Mouse (Mus musculus): Measurements from ENCODE around the gene Pfkl.
A peak's percentile ranks its signal among the peaks of the same experiment; 100 is the strongest.
"Not testable (repeated sequence)": the region's sequence is repeated elsewhere in the genome, so short reads cannot be mapped to it uniquely, and the experiment has no call there.

Pfkl gene

DNA sequence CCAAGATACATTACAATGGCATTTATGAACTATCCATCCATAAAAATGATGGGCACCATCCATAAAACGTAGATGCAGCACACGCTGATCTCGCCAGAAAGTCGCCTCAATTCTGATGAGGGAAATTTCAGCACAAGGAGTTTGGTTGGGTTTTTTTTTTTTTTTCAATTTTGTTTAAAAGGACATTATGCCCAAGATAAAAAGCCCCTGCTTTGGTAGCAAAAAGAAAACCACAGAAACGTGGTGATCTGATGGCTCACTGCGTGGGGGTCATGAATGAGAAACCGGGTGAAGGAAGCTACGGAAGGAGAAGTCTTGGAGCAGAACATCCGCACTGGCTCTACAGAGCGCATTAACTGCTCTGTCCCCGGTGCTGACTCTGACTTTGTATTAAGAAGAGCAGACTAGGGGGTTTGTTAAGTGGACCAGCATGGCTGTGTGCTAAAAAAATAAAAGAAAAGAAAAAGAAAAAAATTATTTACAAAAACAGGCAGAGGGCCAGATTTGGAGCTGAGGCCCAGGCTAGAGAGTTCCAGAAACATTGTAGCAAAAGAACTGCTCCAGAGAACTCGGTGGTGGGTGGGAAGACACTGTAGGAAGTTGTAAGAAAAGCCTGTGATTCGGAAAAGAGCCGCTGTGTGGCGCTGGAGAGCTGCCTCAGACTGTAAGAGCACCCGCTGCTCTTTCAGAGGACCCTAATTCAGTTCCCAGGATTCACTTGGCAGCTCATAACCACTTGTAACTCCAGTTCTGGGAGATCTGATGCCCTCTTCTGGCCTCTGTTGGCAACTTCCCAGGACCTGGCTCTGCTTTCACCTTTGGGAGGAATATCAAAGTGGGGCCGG is 38.0 kb downstream of the Pfkl start:
- peak; percentile 89 for DNase-seq (ENCODE audit: low read depth, low spot score)

GRCm38 (mm10) chr10:77971191-77971590 is 38.7 kb downstream of the Pfkl start:
- DNase-seq (ENCODE audit: low read depth, low spot score): no peak

DNA sequence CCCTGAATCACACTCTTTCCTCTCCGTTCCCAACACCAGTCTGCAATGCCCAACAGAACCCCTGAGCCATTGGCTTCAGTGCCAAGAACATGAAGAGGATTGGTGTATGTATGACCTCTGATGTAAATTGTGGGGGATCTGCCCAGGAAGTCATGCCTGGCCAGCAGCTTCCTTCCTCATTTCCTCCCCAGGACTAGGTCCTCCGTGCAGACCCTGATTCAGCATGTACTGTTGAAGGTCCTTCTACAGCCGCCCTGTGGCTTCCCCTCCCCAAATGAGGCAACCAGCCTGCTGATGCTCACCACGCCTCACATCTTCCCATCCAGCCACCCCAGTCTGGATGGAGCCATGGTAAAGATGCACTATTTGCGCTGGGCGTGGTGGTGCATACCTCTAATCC is 39.4 kb downstream of the Pfkl start, which contains the start of gene Trpm2:
Trpm2 (minus strand) TSS at position 83 of the 400 bp plus-strand sequence.
- DNase-seq (ENCODE audit: low read depth, low spot score): no peak

- no peak for DNase-seq (ENCODE audit: low read depth, low spot score)
Observed at GRCm38 (mm10) chr10:77969973-77970325, 39.9 kb downstream of the Pfkl start.

- peak; percentile 41 for DNase-seq (ENCODE audit: low read depth, low spot score)
Observed at GRCm38 (mm10) chr10:77969274-77969972, 40.5 kb downstream of the Pfkl start.

DNA sequence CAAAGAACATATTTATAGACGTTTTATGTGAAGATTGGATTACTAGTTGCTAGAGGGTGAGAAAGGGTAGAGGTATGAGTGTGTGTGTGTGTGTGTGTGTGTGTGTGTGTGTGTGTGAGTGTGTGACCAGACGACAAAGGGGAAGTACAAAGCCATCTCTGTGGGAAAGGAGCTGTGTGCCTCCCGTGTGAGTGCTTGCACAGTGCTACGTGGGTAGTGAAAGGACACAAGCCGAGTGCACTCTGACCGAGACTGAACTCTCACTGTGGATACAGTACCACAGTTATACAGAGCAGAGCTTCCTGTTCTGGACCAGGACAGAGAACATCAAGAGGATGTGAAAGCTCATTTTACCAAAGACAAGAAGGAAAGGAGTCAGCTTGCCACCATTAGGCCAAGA is 45.9 kb downstream of the Pfkl start:
- DNase-seq (ENCODE audit: low read depth, low spot score): no peak

DNA sequence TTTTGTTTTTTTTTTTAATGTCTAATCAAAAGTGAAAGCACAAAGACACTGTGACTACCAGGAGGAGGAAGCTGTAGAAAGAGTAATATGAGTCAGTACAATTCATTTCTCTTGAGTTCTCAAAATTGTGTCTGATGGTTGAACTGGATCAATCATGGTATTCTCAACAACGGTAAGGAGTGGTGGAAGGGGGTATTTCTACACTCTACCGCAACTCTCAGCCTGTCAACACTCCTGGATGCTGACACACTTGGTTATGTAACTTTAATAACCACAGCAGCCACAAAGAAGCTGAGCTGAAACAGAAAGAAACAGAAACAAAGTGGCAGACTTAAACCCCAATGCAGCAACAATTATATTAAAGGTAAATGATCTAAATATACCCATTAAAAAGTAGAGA is 47.2 kb downstream of the Pfkl start:
- DNase-seq (ENCODE audit: low read depth, low spot score): no peak

- DNase-seq (ENCODE audit: low read depth, low spot score): not testable (repeated sequence)
Observed at GRCm38 (mm10) chr10:77950468-77950867, 59.4 kb downstream of the Pfkl start.

DNA sequence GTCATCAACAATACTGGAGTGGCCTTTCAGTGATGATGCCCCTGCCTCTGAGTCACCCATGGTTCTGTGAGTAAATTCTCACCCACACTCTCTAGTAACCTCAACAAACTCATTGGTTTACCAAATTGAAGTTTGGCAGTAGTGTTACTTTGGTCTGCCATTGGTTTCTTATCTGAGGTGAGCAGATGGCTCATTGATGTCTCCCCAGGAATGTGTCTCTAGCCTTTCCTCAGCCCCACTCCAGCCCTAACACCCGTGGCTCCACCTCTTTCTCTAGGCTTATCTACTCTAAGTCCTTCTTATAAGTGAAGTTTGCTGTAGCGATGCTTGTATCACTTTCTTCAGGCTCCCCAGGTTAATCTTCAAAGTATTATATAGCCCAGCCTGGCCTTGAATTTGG is 70.2 kb downstream of the Pfkl start:
- no peak for DNase-seq (ENCODE audit: low read depth, low spot score)
